Mouse (Mus musculus): Measurements from ENCODE around the gene Sod1. TPM values are rescaled to one million over a fixed set of nuclear protein-coding genes. Genes with fewer than 3 reads are reported as not detected.
"Not testable (repeated sequence)": the region's sequence is repeated elsewhere in the genome, so short reads cannot be mapped to it uniquely, and the experiment has no call there.

Sod1 gene
- polyA plus RNA-seq, 1 experiment from 2014 or later, result 1,109 TPM

GRCm38 (mm10) chr16:90215879-90216278, 4.7 kb upstream of the Sod1 start:
- H3K27ac ChIP-seq; H3K4me3 ChIP-seq; DNase-seq (ENCODE audit: low spot score); H3K36me3 ChIP-seq; H3K9me3 ChIP-seq; H3K27me3 ChIP-seq (ENCODE audit: insufficient read depth, poor library complexity, severe bottlenecking): not testable (repeated sequence)
- WGBS, result 90% methylated on average over 5 of the region's 5 CpGs
- peaks cover 13% of the 10 kb centered on the region for H3K4me1 ChIP-seq (replicated peaks)

GRCm38 (mm10) chr16:90216414-90216813, 4.1 kb upstream of the Sod1 start:
- Histone ChIP-seq H3K4me1 (replicated peaks) (peaks cover 14% of the 10 kb centered on the region), H3K27me3 (ENCODE audit: insufficient read depth, poor library complexity, severe bottlenecking) (no peaks in the 10 kb centered on the region), H3K9me3 (no peaks in the 10 kb centered on the region), H3K4me3 (no peak overlapping the region), H3K27ac (no peak overlapping the region), H3K36me3 (no peaks in the 10 kb centered on the region)
- WGBS, result 96% methylated on average over 2 of the region's 2 CpGs
- DNase-seq (ENCODE audit: low spot score), result no peak

- WGBS, result 30% methylated on average over 3 of the region's 3 CpGs
- H3K27me3 ChIP-seq (ENCODE audit: insufficient read depth, poor library complexity, severe bottlenecking), result no peaks in the 10 kb centered on the region
- H3K4me3 ChIP-seq, result no peak overlapping the region
- H3K27ac ChIP-seq, result 0 out of 2 replicates have a peak overlapping the region, but pooled peaks have one; percentile 23
- H3K36me3 ChIP-seq, result peaks cover 2% of the 10 kb centered on the region; the same call in 1 of the 2 replicates
- DNase-seq (ENCODE audit: low spot score), result no peak
- no peaks in the 10 kb centered on the region for H3K9me3 ChIP-seq
- H3K4me1 ChIP-seq (replicated peaks), result peaks cover 24% of the 10 kb centered on the region
These were observed 3.2 kb upstream of the Sod1 start for GRCm38 (mm10) chr16:90217356-90217755.

GRCm38 (mm10) chr16:90217926-90218325, 2.6 kb upstream of the Sod1 start:
- no peak overlapping the region for H3K4me3 ChIP-seq
- peaks cover 29% of the 10 kb centered on the region for H3K4me1 ChIP-seq (replicated peaks)
- peaks cover 6% of the 10 kb centered on the region; the same call in 1 of the 2 replicates for H3K36me3 ChIP-seq
- 64% methylated on average over 4 of the region's 4 CpGs for WGBS
- no peaks in the 10 kb centered on the region for H3K27me3 ChIP-seq (ENCODE audit: insufficient read depth, poor library complexity, severe bottlenecking)
- no peaks in the 10 kb centered on the region for H3K9me3 ChIP-seq
- DNase-seq (ENCODE audit: low spot score), result no peak
- H3K27ac ChIP-seq, result no peak overlapping the region

- not testable (repeated sequence) for H3K27me3 ChIP-seq (ENCODE audit: insufficient read depth, poor library complexity, severe bottlenecking); H3K27ac ChIP-seq; H3K9me3 ChIP-seq; DNase-seq (ENCODE audit: low spot score); H3K4me3 ChIP-seq
- 75% methylated on average over 4 of the region's 4 CpGs for WGBS
- Histone ChIP-seq H3K4me1 (replicated peaks) (peaks cover 42% of the 10 kb centered on the region), H3K36me3 (peaks cover 21% of the 10 kb centered on the region)
These were observed 1.1 kb upstream of the Sod1 start for GRCm38 (mm10) chr16:90219445-90219844.

- peaks cover 36% of the 10 kb centered on the region for H3K36me3 ChIP-seq
- DNase-seq (ENCODE audit: low spot score), result no peak
- no peaks in the 10 kb centered on the region for H3K27me3 ChIP-seq (ENCODE audit: insufficient read depth, poor library complexity, severe bottlenecking)
- under 1% methylated on average over 52 of the region's 52 CpGs for WGBS
- H3K9me3 ChIP-seq, result no peaks in the 10 kb centered on the region
- peak overlapping the region; percentile 96 for H3K27ac ChIP-seq
- peaks cover 42% of the 10 kb centered on the region for H3K4me1 ChIP-seq (replicated peaks)
- H3K4me3 ChIP-seq, result peak overlapping the region; percentile 96
These were observed 408 bp downstream of the Sod1 start for GRCm38 (mm10) chr16:90220892-90221431.

GRCm38 (mm10) chr16:90221441-90222070, 1.0 kb downstream of the Sod1 start:
- Histone ChIP-seq H3K27ac (peak overlapping the region; percentile 96), H3K4me1 (replicated peaks) (peaks cover 42% of the 10 kb centered on the region), H3K36me3 (peaks cover 42% of the 10 kb centered on the region), H3K9me3 (no peaks in the 10 kb centered on the region), H3K27me3 (ENCODE audit: insufficient read depth, poor library complexity, severe bottlenecking) (no peaks in the 10 kb centered on the region), H3K4me3 (peak overlapping the region; percentile 96)
- WGBS, result 17% methylated on average over 20 of the region's 20 CpGs
- DNase-seq (ENCODE audit: low spot score), result no peak

GRCm38 (mm10) chr16:90229897-90230296, 9.3 kb downstream of the Sod1 start:
- no peaks in the 10 kb centered on the region for H3K27me3 ChIP-seq (ENCODE audit: insufficient read depth, poor library complexity, severe bottlenecking)
- WGBS, result 88% methylated on average over 6 of the region's 6 CpGs
- no peaks in the 10 kb centered on the region for H3K4me1 ChIP-seq (replicated peaks)
- DNase-seq (ENCODE audit: low spot score), result no peak
- no peak overlapping the region for H3K4me3 ChIP-seq
- no peaks in the 10 kb centered on the region for H3K9me3 ChIP-seq
- H3K27ac ChIP-seq, result no peak overlapping the region
- peaks cover 83% of the 10 kb centered on the region for H3K36me3 ChIP-seq

GRCm38 (mm10) chr16:90231302-90231701, 10.7 kb downstream of the Sod1 start:
- DNase-seq (ENCODE audit: low spot score), result no peak
- H3K27ac ChIP-seq, result no peak overlapping the region
- H3K4me3 ChIP-seq, result no peak overlapping the region
- 92% methylated on average over 7 of the region's 7 CpGs for WGBS
- no peaks in the 10 kb centered on the region for H3K9me3 ChIP-seq
- no peaks in the 10 kb centered on the region for H3K27me3 ChIP-seq (ENCODE audit: insufficient read depth, poor library complexity, severe bottlenecking)
- H3K36me3 ChIP-seq, result peaks cover 81% of the 10 kb centered on the region
- H3K4me1 ChIP-seq (replicated peaks), result no peaks in the 10 kb centered on the region

- Histone ChIP-seq H3K9me3 (no peaks in the 10 kb centered on the region), H3K4me3 (no peak overlapping the region), H3K36me3 (peaks cover 73% of the 10 kb centered on the region), H3K27me3 (ENCODE audit: insufficient read depth, poor library complexity, severe bottlenecking) (no peaks in the 10 kb centered on the region), H3K4me1 (replicated peaks) (no peaks in the 10 kb centered on the region), H3K27ac (no peak overlapping the region)
- DNase-seq (ENCODE audit: low spot score), result no peak
- WGBS, result 94% methylated on average over 10 of the region's 10 CpGs
These were observed 13.1 kb downstream of the Sod1 start for GRCm38 (mm10) chr16:90233702-90234101.

- Histone ChIP-seq H3K4me3 (no peak overlapping the region), H3K36me3 (peaks cover 73% of the 10 kb centered on the region), H3K4me1 (replicated peaks) (no peaks in the 10 kb centered on the region), H3K9me3 (no peaks in the 10 kb centered on the region), H3K27me3 (ENCODE audit: insufficient read depth, poor library complexity, severe bottlenecking) (no peaks in the 10 kb centered on the region), H3K27ac (no peak overlapping the region)
- WGBS, result 87% methylated on average over 6 of the region's 6 CpGs
- no peak for DNase-seq (ENCODE audit: low spot score)
These were observed 14.1 kb downstream of the Sod1 start for GRCm38 (mm10) chr16:90234617-90235016.

GRCm38 (mm10) chr16:90235188-90235587, 14.6 kb downstream of the Sod1 start:
- DNase-seq (ENCODE audit: low spot score), result no peak
- H3K36me3 ChIP-seq, result peaks cover 73% of the 10 kb centered on the region
- no peak overlapping the region for H3K4me3 ChIP-seq
- H3K27me3 ChIP-seq (ENCODE audit: insufficient read depth, poor library complexity, severe bottlenecking), result no peaks in the 10 kb centered on the region
- no peaks in the 10 kb centered on the region for H3K4me1 ChIP-seq (replicated peaks)
- no peak overlapping the region for H3K27ac ChIP-seq
- WGBS, result 87% methylated on average over 3 of the region's 3 CpGs
- H3K9me3 ChIP-seq, result no peaks in the 10 kb centered on the region

GRCm38 (mm10) chr16:90239128-90239746, 18.7 kb downstream of the Sod1 start:
- DNase-seq (ENCODE audit: low spot score), result no peak
- Histone ChIP-seq H3K4me3 (no peak overlapping the region), H3K36me3 (peaks cover 84% of the 10 kb centered on the region), H3K4me1 (replicated peaks) (peaks cover 8% of the 10 kb centered on the region; the same call in 1 of the 2 replicates), H3K9me3 (no peaks in the 10 kb centered on the region), H3K27me3 (ENCODE audit: insufficient read depth, poor library complexity, severe bottlenecking) (no peaks in the 10 kb centered on the region), H3K27ac (no peak overlapping the region)
- WGBS, result 91% methylated on average over 6 of the region's 6 CpGs
